Mouse (Mus musculus) cortical plate, adult 2 months (tissue): ENCODE results near the gene A930004D18Rik.

Experiments used
- CTCF ChIP-seq: fragments of 200-500 bp; IDR thresholded peaks from 2 replicates; pipeline ENCODE4 v1.5.1; 2011; ENCODE audit warnings: mild to moderate bottlenecking, control low read depth, low read length; ENCODE audit not compliant: insufficient read depth; ENCODE audit errors: extremely low read depth
- POLR2A ChIP-seq: fragments of 200-500 bp; IDR thresholded peaks from 2 replicates; pipeline ENCODE4 v1.6.1; 2011; ENCODE audit warnings: mild to moderate bottlenecking, low read length, control low read depth; ENCODE audit not compliant: insufficient read depth; ENCODE audit errors: extremely low read depth

DNA sequence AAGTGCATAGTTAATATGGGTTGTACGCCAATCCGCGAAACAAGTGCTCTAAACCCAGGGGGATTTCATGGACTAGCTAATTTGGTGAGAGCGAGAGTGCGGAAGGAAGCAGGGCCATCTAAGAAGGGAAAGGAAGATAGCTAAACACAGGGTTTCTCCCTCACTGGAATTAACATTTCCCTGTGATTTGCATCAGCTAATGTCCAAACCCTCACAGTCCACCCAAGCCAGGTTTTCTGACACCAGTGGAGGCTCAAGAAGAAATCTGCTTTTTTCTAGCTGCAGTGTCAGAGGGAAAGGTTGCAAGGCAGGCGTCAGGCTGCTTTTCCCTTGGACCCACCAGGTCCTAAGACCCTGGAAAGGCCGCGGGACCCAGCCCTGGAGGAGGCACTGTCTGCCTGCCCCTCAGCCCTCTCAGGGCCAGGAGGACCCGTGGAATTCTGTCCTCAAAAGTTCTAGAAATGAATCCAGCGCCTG, 1.4 kb upstream of the A930004D18Rik start:
- TF ChIP-seq CTCF: no peak
- TF ChIP-seq POLR2A: no peak
